Mouse (Mus musculus) liver, adult 2 months (tissue): ENCODE measurements around the gene Zfp52. TPM values are rescaled to one million over a fixed set of nuclear protein-coding genes. Genes with fewer than 3 reads are reported as not detected.

Experiments
- DNase-seq: peaks from one replicate; pipeline ENCODE4 v3.0.0-alpha.2; 2011; ENCODE audit warnings: low read depth, low spot score; ENCODE audit errors: extremely low read depth
- H3K27ac ChIP-seq: fragments of 200-500 bp; replicated peaks from 2 replicates; pipeline ENCODE4 v1.5.1; 2012; ENCODE audit warnings: low read depth, mild to moderate bottlenecking, control low read depth, inconsistent platforms, low read length; ENCODE audit not compliant: insufficient read depth
- H3K27me3 ChIP-seq: fragments of 200-500 bp; 2 replicates; pipeline ENCODE4 v1.6.1; 2012; ENCODE audit warnings: mild to moderate bottlenecking, moderate library complexity, low read length, inconsistent platforms; ENCODE audit not compliant: control insufficient read depth, insufficient read depth
- H3K36me3 ChIP-seq: fragments of 200-500 bp; 2 replicates; pipeline ENCODE4 v1.6.1; 2012; ENCODE audit warnings: low read length, inconsistent platforms; ENCODE audit not compliant: control insufficient read depth, insufficient read depth
- H3K4me1 ChIP-seq: fragments of 200-500 bp; 2 replicates; pipeline ENCODE4 v1.6.1; 2011; ENCODE audit warnings: low read length; ENCODE audit not compliant: control insufficient read depth, insufficient read depth
- H3K4me3 ChIP-seq: fragments of 200-500 bp; 2 replicates; pipeline ENCODE4 v1.5.1; 2011; ENCODE audit warnings: low read depth, mild to moderate bottlenecking, control low read depth, low read length, moderate library complexity; ENCODE audit not compliant: insufficient read depth
- H3K79me2 ChIP-seq: fragments of 200-500 bp; 2 replicates; pipeline ENCODE4 v1.6.1; 2012; ENCODE audit warnings: inconsistent platforms, mild to moderate bottlenecking, low read length, moderate library complexity; ENCODE audit not compliant: control insufficient read depth, insufficient read depth
- H3K9ac ChIP-seq: fragments of 200-500 bp; 2 replicates; pipeline ENCODE4 v1.6.1; 2012; ENCODE audit warnings: low read depth, mild to moderate bottlenecking, control low read depth, inconsistent platforms, low read length
- CTCF ChIP-seq: fragments of 200-500 bp; IDR thresholded peaks from 2 replicates; pipeline ENCODE4 v1.5.1; 2011; ENCODE audit warnings: low read depth, low read length, control low read depth
- POLR2A ChIP-seq: fragments of 200-500 bp; IDR thresholded peaks from 2 replicates; pipeline ENCODE4 v1.6.1; 2011; ENCODE audit warnings: low read length, control low read depth; ENCODE audit not compliant: insufficient read depth; ENCODE audit errors: extremely low read depth
- WGBS: fragments of 180-500 bp; shearing (Covaris S2); methylation state at CpG from one replicate; pipeline ENCODE4 v1.1.7; 2018; 5-methylcytosine and 5-hydroxymethylcytosine counted together
- polyA plus RNA-seq: library from polyadenylated mRNA; depleted of rRNA; stranded (reverse); fragments of >200 nt; gene quantifications from 2 replicates; pipeline ENCODE4 v1.2.3, GENCODE M21; 2012
- total RNA-seq: library from RNA; depleted of rRNA; stranded (reverse); fragments of >200 nt; gene quantifications from 2 replicates; pipeline ENCODE4 v1.2.3, GENCODE M21; 2014

Gene Zfp52
- total and polyA plus RNA-seq, 2 experiments: 1.3 TPM; not detected in 1

DNA sequence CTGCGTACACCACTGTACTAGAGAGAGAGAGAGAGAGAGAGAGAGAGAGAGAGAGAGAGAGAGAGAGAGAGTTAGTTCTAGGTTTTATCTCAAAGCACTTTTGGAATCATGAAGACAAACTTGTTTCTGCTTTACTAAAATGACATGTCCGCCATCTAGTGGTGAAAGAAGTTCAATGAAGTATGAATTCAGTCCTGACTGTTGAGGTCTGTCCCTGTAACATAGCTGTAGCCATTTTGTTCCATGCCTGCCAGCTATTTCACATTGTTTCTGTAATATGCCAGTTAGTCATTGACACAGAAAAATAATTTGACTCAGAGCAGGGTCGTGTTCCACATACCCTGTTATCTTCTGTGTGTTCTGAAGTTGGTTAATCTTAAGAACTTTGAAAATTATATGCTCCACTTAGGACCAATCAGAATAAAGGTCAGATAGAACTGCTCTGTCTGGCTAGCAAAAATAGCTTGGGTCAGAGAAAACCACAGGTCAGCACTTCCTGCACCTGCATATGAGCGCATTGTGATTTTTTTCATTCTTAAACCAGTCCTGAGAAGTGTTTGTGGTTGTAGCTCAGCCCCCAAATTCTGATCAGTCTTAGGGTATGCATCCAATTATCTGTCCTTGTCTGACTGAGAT, 761 bp upstream of the Zfp52 start:
- no peak overlapping the region for H3K27ac ChIP-seq
- no peaks in the 10 kb centered on the region for H3K79me2 ChIP-seq
- WGBS: 9% methylated on average over 4 of the region's 4 CpGs
- H3K36me3 ChIP-seq: no peaks in the 10 kb centered on the region
- no peaks in the 10 kb centered on the region for H3K27me3 ChIP-seq
- H3K4me3 ChIP-seq: no peak overlapping the region
- H3K9ac ChIP-seq: 0 out of 2 replicates have a peak overlapping the region, but pooled peaks have one; percentile 16
- DNase-seq: peak; percentile 85
- TF ChIP-seq CTCF (peak; percentile 51), POLR2A (no peak)
- peaks cover 12% of the 10 kb centered on the region for H3K4me1 ChIP-seq

DNA sequence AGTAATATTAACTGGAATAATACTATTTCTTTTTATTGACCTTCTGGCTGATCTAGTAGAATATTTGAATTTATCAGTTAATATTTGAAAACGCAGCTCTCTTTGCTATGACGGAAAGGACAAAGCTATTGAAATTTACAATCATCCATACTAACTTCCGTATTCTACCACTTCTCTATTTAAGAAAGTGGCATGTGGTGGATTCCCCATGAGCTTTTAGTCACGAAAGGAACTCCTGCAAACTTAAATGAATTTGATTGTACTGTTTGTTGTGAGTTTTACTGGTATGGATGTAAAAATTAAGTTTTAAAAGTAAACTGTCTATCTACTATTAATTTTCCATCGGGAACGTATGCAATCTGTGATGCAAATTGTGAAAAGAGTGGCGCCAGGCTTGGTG, 757 bp downstream of the Zfp52 start:
- Histone ChIP-seq H3K4me1 (peaks cover 12% of the 10 kb centered on the region), H3K9ac (no peak overlapping the region), H3K36me3 (no peaks in the 10 kb centered on the region), H3K79me2 (no peaks in the 10 kb centered on the region), H3K27me3 (no peaks in the 10 kb centered on the region), H3K27ac (no peak overlapping the region; the same call in 1 of the 2 replicates), H3K4me3 (peak overlapping the region; percentile 68; the same call in 1 of the 2 replicates)
- TF ChIP-seq POLR2A (no peak), CTCF (no peak)
- 47% methylated on average over 7 of the region's 7 CpGs for WGBS
- DNase-seq: no peak

DNA sequence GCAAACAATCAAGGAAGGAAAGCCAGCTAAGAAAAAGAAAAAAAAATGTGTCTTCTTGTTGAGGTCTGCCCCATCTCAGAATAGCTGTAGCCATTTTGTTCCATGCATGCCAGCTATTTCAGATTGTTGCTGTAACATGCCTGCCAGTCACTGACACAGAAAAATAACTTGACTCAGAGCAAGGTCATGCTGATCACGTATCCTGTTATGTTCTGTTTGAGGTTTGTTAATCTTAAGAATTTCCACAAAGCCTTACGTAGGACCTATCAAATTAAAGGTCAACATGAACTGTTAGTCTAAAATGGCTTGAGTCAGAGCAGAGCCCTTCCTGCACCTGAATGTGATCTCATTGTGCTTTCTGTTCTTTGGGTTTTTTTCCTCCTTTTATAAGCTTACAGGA, 1.3 kb downstream of the Zfp52 start:
- Histone ChIP-seq H3K27ac (no peak overlapping the region), H3K4me1 (peaks cover 11% of the 10 kb centered on the region), H3K36me3 (no peaks in the 10 kb centered on the region), H3K27me3 (no peaks in the 10 kb centered on the region), H3K4me3 (no peak overlapping the region), H3K9ac (no peak overlapping the region), H3K79me2 (no peaks in the 10 kb centered on the region)
- TF ChIP-seq CTCF (no peak), POLR2A (no peak)
- WGBS: 70% methylated on average over 2 of the region's 2 CpGs
- DNase-seq: no peak

DNA sequence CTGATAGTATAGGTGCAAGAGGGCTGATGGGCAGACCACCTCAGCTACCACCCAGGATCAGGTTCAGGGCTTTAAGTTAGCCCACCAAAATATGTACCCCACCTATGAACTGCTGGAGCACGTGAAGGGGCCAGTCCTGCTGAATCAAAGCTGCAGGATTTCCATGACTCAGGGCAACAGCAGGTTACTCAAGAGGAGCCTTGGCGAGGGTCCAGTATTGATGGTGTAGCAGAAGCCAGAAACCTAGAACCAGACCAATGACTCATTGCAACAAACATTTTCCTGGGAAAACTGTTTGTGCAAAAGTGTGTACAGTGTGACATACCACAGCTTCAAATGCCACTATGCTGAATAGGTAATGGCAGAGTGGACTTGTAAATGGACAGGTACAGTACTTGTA, 22.5 kb downstream of the Zfp52 start:
- no peak for TF ChIP-seq CTCF
- no peak for TF ChIP-seq POLR2A
- Histone ChIP-seq H3K27me3 (no peaks in the 10 kb centered on the region), H3K4me1 (no peaks in the 10 kb centered on the region), H3K36me3 (peaks cover 9% of the 10 kb centered on the region), H3K27ac (no peak overlapping the region), H3K79me2 (no peaks in the 10 kb centered on the region), H3K9ac (no peak overlapping the region), H3K4me3 (no peak overlapping the region)
- WGBS: 49% methylated on average over 2 of the region's 2 CpGs
- DNase-seq: no peak

DNA sequence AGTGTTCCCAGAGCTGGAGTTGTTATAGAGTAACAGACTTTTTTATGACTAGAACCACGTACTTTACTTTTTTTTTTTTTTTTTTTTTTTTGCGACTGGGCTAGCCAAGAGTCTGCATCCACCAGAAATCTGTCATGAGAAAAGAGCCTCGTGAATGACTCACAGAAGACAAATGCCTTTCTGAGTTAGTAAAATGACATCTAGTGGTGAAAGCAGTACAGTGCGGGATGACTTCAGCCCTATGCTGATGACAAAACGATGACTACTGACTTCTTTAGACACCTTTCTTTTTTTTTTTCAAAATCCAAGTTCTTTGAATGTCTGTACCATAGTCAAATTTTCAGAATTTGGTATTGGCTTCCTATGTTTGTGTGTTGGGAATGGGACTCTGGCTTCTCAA, 30.9 kb downstream of the Zfp52 start:
- Histone ChIP-seq H3K4me3 (no peak overlapping the region; the same call in 1 of the 2 replicates), H3K27ac (peak overlapping the region; percentile 79), H3K9ac (no peak overlapping the region), H3K27me3 (no peaks in the 10 kb centered on the region), H3K79me2 (peaks cover 4% of the 10 kb centered on the region; the same call in 1 of the 2 replicates), H3K36me3 (peaks cover 3% of the 10 kb centered on the region), H3K4me1 (peaks cover 7% of the 10 kb centered on the region)
- DNase-seq: peak; percentile 76
- TF ChIP-seq POLR2A (no peak), CTCF (peak; percentile 43)
- WGBS: 2% methylated on average over 5 of the region's 5 CpGs

DNA sequence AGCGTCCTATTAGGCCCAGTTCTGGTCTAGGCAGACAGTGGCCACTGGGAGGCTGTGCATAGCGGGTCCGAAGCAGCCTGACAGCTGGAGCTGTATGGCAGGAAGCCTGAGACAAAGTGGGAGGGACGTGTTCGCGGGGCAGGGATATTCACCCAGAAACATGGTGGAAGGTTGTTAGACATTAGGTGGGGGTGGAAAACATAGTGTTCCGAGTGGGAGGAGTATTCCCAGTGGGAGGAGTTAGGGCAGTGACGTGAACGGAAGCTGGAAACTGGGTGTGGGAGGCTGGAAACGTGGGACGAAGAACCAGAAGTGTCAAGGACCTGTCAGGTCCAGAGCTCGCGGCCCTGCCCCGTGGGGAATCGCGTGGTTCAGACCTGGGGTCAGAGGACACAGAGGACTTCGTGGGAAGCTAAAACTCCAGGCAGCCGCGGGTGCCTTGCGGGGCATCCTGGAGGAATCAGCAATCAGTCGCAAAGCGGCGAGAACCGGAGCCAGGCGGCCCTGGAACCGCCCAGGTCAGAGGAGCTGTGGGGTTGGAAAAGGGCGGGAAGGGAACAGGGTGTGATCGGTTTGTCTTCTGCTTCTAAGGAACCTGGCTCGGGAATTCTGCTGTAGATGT, 31.5 kb downstream of the Zfp52 start, which contains the start of gene Zfp948:
Zfp948 (plus strand) TSS at position 281 of the 622 bp plus-strand sequence.
- peak; percentile 93 for DNase-seq
- peak; percentile 18; the same call in 1 of the 2 replicates for TF ChIP-seq POLR2A
- TF ChIP-seq CTCF: peak; percentile 52
- Histone ChIP-seq H3K4me1 (peaks cover 7% of the 10 kb centered on the region), H3K4me3 (peak within 1 kb of the TSS; percentile 74), H3K9ac (peak within 1 kb of the TSS; percentile 68), H3K27me3 (no peaks in the 10 kb centered on the region), H3K36me3 (peaks cover 3% of the 10 kb centered on the region), H3K27ac (peak within 1 kb of the TSS; percentile 79), H3K79me2 (peaks cover 4% of the 10 kb centered on the region; the same call in 1 of the 2 replicates)
- under 1% methylated on average over 29 of the region's 29 CpGs for WGBS
